Mouse (Mus musculus): Measurements from ENCODE around the gene Hspa1a. TPM values are rescaled to one million over a fixed set of nuclear protein-coding genes. Genes with fewer than 3 reads are reported as not detected.
"Not testable (repeated sequence)": the region's sequence is repeated elsewhere in the genome, so short reads cannot be mapped to it uniquely, and the experiment has no call there.

The Hspa1a gene
- polyA plus RNA-seq, 1 experiment from 2014 or later = 5.8 TPM

- peak overlapping the region; percentile 99 for H3K27ac ChIP-seq
- peak overlapping the region; percentile 99 for H3K4me2 ChIP-seq
- H3K9ac ChIP-seq = peak overlapping the region; percentile 98
- peaks cover 33% of the 10 kb centered on the region for H3K4me1 ChIP-seq
- not testable (repeated sequence) for H3K27me3 ChIP-seq; H3K9me3 ChIP-seq; ATAC-seq (ENCODE audit: insufficient number of reproducible peaks, insufficient read depth, low FRiP score, low TSS enrichment, low read depth)
- WGBS = 24% methylated on average over 30 of the region's 32 CpGs
- peaks cover 45% of the 10 kb centered on the region for H3K36me3 ChIP-seq
- H3K4me3 ChIP-seq = peak overlapping the region; percentile 90
Measured at GRCm38 (mm10) chr17:34999871-35000716, 28.1 kb upstream of the Hspa1a start.

DNA sequence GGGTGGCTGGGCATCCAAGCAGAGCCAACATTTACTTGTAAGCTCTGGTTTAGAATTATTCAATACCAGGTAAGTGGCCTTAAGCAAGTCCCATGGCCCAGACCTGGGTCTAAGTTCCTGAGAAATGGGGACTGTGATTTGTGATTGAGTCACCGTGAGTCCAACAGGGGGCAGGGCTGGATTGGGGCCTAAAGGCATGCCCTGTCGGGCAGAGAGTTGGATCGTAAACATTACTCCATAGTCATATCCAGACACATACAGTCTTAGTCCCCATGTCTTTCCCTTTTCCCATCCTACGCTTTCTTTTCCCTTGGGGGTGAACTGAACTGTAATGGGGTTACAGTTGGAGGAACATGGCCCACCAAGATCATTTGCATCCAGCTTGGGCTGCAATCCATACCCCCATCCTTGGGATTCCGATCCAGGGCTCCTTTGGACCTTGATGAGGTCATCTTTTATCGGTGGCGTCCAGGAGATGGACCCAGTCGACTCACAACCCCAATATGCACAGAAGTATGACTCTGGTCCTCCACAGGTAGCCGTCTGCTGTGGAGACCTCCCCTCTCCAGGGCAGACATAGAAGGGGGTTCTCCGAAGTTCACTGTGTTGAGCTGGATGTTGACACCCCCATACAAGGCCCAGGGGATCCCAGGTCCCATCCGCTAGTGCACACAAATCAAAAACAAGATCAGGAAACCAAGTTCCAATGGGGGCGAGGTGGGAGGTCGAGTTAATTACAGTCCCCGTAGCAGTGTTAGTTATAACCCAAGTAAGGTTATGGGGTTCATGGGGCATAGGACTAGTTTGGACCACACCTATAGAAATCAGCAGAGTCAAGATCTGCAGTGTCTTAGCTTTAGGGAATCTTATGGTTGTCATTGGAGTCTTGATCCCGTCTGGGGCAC, 26.8 kb upstream of the Hspa1a start:
- Histone ChIP-seq H3K27me3 (no peaks in the 10 kb centered on the region), H3K4me3 (peak overlapping the region; percentile 90), H3K4me2 (peak overlapping the region; percentile 99), H3K4me1 (peaks cover 33% of the 10 kb centered on the region), H3K27ac (no peak overlapping the region), H3K9ac (no peak overlapping the region), H3K36me3 (peaks cover 33% of the 10 kb centered on the region), H3K9me3 (no peaks in the 10 kb centered on the region)
- ATAC-seq (ENCODE audit: insufficient number of reproducible peaks, insufficient read depth, low FRiP score, low TSS enrichment, low read depth) = no peak
- 95% methylated on average over 15 of the region's 15 CpGs for WGBS

- H3K4me2 ChIP-seq = peak overlapping the region; percentile 17; the same call in 1 of the 2 replicates
- no peaks in the 10 kb centered on the region for H3K27me3 ChIP-seq
- H3K4me3 ChIP-seq = no peak overlapping the region
- no peak for ATAC-seq (ENCODE audit: insufficient number of reproducible peaks, insufficient read depth, low FRiP score, low TSS enrichment, low read depth)
- peaks cover 19% of the 10 kb centered on the region for H3K4me1 ChIP-seq
- H3K27ac ChIP-seq = no peak overlapping the region
- H3K9me3 ChIP-seq = no peaks in the 10 kb centered on the region
- H3K9ac ChIP-seq = peak overlapping the region; percentile 32
- H3K36me3 ChIP-seq = peaks cover 36% of the 10 kb centered on the region
- WGBS = 94% methylated on average over 5 of the region's 5 CpGs
Measured at GRCm38 (mm10) chr17:34997142-34997483, 25.2 kb upstream of the Hspa1a start.

GRCm38 (mm10) chr17:34996411-34997141, 24.6 kb upstream of the Hspa1a start:
- Histone ChIP-seq H3K4me2 (peak overlapping the region; percentile 17; the same call in 1 of the 2 replicates), H3K36me3 (peaks cover 39% of the 10 kb centered on the region), H3K9ac (peak overlapping the region; percentile 32; the same call in 1 of the 2 replicates), H3K9me3 (no peaks in the 10 kb centered on the region), H3K27me3 (no peaks in the 10 kb centered on the region), H3K4me1 (peaks cover 18% of the 10 kb centered on the region), H3K4me3 (no peak overlapping the region), H3K27ac (no peak overlapping the region)
- no peak for ATAC-seq (ENCODE audit: insufficient number of reproducible peaks, insufficient read depth, low FRiP score, low TSS enrichment, low read depth)
- 93% methylated on average over 14 of the region's 14 CpGs for WGBS

DNA sequence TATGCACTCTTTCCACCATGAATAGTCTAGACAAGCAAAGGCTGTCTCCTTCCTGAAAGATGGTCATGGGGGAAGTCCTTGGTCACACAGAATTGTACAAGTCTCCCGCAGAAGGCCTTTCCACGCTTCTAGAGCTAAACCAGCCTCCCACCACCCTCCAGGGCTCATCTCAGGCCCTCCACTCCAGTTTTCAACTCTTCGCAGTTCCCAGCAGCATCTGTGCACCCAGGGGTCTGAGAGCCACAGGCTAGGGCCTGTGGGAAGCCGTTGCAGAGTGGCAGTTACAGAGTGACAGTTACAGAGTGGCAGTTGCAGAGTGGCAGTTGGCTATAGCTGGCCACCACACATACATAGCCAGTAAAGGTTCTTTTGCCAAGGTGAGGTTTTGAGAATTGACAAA, 24.0 kb upstream of the Hspa1a start:
- H3K4me3 ChIP-seq; H3K27ac ChIP-seq; H3K4me2 ChIP-seq; H3K9ac ChIP-seq; H3K9me3 ChIP-seq; H3K27me3 ChIP-seq; ATAC-seq (ENCODE audit: insufficient number of reproducible peaks, insufficient read depth, low FRiP score, low TSS enrichment, low read depth): not testable (repeated sequence)
- Histone ChIP-seq H3K4me1 (peaks cover 18% of the 10 kb centered on the region), H3K36me3 (peaks cover 45% of the 10 kb centered on the region)
- WGBS = 95% methylated on average over 4 of the region's 4 CpGs

DNA sequence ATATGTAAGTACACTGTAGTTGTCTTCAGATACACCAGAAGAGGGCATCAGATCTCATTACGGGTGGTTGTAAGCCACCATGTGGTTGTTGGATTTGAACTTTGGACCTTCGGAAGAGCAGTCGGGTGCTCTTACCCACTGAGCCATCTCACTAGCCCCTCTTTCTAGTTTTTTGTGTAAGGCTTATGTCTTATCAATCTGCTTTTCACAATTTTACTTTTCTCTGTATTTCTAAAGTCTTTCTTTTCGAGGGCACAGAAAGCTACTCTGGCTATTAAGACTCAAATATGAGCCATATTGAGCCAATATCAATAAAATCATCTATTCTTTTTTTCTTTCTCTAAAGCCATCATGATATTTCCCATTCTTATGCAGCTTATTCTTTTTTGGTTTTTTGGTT, 23.2 kb upstream of the Hspa1a start:
- H3K4me2 ChIP-seq; H3K27me3 ChIP-seq; ATAC-seq (ENCODE audit: insufficient number of reproducible peaks, insufficient read depth, low FRiP score, low TSS enrichment, low read depth); H3K9me3 ChIP-seq; H3K9ac ChIP-seq; H3K4me3 ChIP-seq; H3K27ac ChIP-seq: not testable (repeated sequence)
- WGBS = 93% methylated on average over 4 of the region's 4 CpGs
- H3K4me1 ChIP-seq = peaks cover 18% of the 10 kb centered on the region
- peaks cover 52% of the 10 kb centered on the region for H3K36me3 ChIP-seq

GRCm38 (mm10) chr17:34994751-34995150, 22.8 kb upstream of the Hspa1a start:
- Histone ChIP-seq H3K4me1 (peaks cover 14% of the 10 kb centered on the region), H3K27me3 (no peaks in the 10 kb centered on the region), H3K9me3 (no peaks in the 10 kb centered on the region), H3K27ac (no peak overlapping the region), H3K36me3 (peaks cover 52% of the 10 kb centered on the region), H3K4me2 (no peak overlapping the region), H3K4me3 (no peak overlapping the region), H3K9ac (no peak overlapping the region)
- ATAC-seq (ENCODE audit: insufficient number of reproducible peaks, insufficient read depth, low FRiP score, low TSS enrichment, low read depth) = no peak

DNA sequence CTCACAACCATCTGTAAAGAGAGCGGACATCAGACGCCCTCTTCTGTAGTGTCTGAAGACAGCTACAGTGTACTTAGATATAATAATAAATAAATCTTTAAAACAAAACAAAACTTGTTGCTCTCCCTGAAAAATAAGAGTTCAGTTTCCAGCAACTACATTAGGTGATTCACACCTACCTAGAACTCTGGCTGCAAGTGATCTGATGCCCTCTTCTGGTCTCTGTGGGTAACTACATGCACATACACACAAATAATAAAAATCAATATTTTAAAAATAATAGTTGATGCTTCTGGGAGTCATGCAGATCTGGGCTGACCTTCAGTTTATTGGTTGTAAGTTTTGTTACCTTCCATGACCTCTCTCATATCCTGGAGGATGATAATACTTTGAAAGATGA, 12.3 kb upstream of the Hspa1a start:
- Histone ChIP-seq H3K9me3 (no peaks in the 10 kb centered on the region), H3K4me2 (no peak overlapping the region), H3K27ac (no peak overlapping the region), H3K9ac (no peak overlapping the region), H3K36me3 (peaks cover 32% of the 10 kb centered on the region), H3K4me1 (peaks cover 13% of the 10 kb centered on the region), H3K27me3 (no peaks in the 10 kb centered on the region), H3K4me3 (no peak overlapping the region)
- no peak for ATAC-seq (ENCODE audit: insufficient number of reproducible peaks, insufficient read depth, low FRiP score, low TSS enrichment, low read depth)
- WGBS = 76% methylated on average over 2 of the region's 2 CpGs

GRCm38 (mm10) chr17:34982328-34982727, 10.4 kb upstream of the Hspa1a start:
- peak overlapping the region; percentile 94 for H3K9ac ChIP-seq
- ATAC-seq (ENCODE audit: insufficient number of reproducible peaks, insufficient read depth, low FRiP score, low TSS enrichment, low read depth) = no peak
- peaks cover 20% of the 10 kb centered on the region for H3K36me3 ChIP-seq
- WGBS = under 1% methylated on average over 15 of the region's 15 CpGs
- no peaks in the 10 kb centered on the region for H3K27me3 ChIP-seq
- peak overlapping the region; percentile 100 for H3K27ac ChIP-seq
- peak overlapping the region; percentile 87 for H3K4me3 ChIP-seq
- H3K4me1 ChIP-seq = peaks cover 13% of the 10 kb centered on the region
- no peaks in the 10 kb centered on the region for H3K9me3 ChIP-seq
- H3K4me2 ChIP-seq = peak overlapping the region; percentile 88

DNA sequence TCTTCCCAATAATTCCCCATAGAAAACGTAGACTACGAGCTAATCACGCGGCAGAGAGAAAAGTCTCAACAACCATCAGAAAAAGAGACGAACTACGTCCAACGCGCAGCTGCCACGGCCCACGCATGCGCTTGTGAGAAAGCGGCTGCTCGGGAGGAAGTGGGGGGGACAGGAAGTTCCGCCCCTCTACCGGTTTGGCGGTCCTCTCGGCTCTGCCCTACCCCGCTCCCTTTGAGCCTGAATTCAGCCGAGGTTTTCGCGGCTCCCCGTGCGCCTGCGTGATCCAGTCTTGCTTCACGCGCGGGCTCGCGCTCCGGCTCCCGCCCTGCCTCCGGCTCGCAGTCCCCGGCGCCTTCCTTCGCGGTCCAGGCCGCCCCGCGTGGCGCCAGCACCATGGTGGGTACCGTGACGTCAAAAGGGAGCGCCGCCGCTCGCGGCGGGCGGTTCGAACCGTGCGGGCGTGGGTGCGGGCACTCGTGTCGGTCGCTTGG, 9.8 kb upstream of the Hspa1a start, which contains the start of gene Lsm2:
Gene Lsm2, plus strand, starts transcription at position 173 of the 491 bp plus-strand sequence.
- Histone ChIP-seq H3K9ac (peak within 1 kb of the TSS; percentile 94), H3K4me2 (peak within 1 kb of the TSS; percentile 88), H3K4me1 (peaks cover 13% of the 10 kb centered on the region), H3K27me3 (no peaks in the 10 kb centered on the region), H3K9me3 (no peaks in the 10 kb centered on the region), H3K4me3 (peak within 1 kb of the TSS; percentile 87), H3K36me3 (peaks cover 22% of the 10 kb centered on the region), H3K27ac (peak within 1 kb of the TSS; percentile 100)
- WGBS = under 1% methylated on average over 58 of the region's 58 CpGs
- peak; percentile 89 for ATAC-seq (ENCODE audit: insufficient number of reproducible peaks, insufficient read depth, low FRiP score, low TSS enrichment, low read depth)

GRCm38 (mm10) chr17:34980655-34981054, 8.7 kb upstream of the Hspa1a start:
- no peak for ATAC-seq (ENCODE audit: insufficient number of reproducible peaks, insufficient read depth, low FRiP score, low TSS enrichment, low read depth)
- peaks cover 13% of the 10 kb centered on the region for H3K4me1 ChIP-seq
- H3K27me3 ChIP-seq = no peaks in the 10 kb centered on the region
- peak overlapping the region; percentile 87 for H3K4me3 ChIP-seq
- no peaks in the 10 kb centered on the region for H3K9me3 ChIP-seq
- H3K27ac ChIP-seq = no peak overlapping the region
- WGBS = 10% methylated on average over 2 of the region's 2 CpGs
- peaks cover 11% of the 10 kb centered on the region for H3K36me3 ChIP-seq
- peak overlapping the region; percentile 94 for H3K9ac ChIP-seq
- H3K4me2 ChIP-seq = peak overlapping the region; percentile 88
